20 mouse cellular contexts compared by ENCODE assay signal in the genomic region with DNA sequence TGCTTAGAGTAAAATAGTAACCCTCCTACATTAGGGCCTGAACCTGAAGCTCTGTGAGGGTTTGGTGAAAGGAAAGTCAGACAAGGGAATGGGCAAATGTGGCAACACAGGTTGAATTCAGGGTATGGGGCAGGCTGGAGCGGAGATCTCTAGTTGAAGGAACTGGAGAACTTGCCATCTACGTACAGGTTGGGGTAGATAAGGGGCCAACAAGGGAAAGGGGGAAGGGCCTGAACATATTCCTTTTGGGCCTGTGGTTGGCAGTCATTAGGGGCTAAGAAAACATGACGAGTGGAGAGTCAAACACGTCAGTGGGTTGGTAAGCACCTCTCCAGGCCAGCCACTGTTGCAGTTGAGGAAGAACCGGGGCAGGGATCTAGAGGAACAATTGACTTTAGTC.
"Had no signal": no experiment of that assay in that cellular context is flagged by ENCODE, and none has a peak within 500 bp of the region (broad histone marks: within the 10 kb centered on the region; RNA-seq: fewer than 3 reads in every experiment).

No protein-coding gene starts in this region.

- H3K36me3 ChIP-seq: midbrain, embryonic 10.5 days; midbrain, embryonic 12.5 days; neural tube, embryonic 13.5 days; neural tube, embryonic 15.5 days had no signal

- H3K27ac ChIP-seq: liver, embryonic 14.5 days; midbrain, embryonic 10.5 days; midbrain, embryonic 12.5 days; neural tube, embryonic 13.5 days; neural tube, embryonic 15.5 days had no signal

- H3K9ac ChIP-seq: liver, embryonic 14.5 days; lung, embryonic 14.5 days; midbrain, embryonic 12.5 days; neural tube, embryonic 13.5 days; neural tube, embryonic 15.5 days had no signal

- H3K4me3 ChIP-seq: megakaryocyte, embryonic 14.5 days; midbrain, embryonic 10.5 days; midbrain, embryonic 12.5 days; myocyte; neural tube, embryonic 13.5 days; neural tube, embryonic 15.5 days had no signal

- H3K27me3 ChIP-seq: neural tube, embryonic 13.5 days; neural tube, embryonic 15.5 days had no signal

- H3K9me3 ChIP-seq: megakaryocyte, embryonic 14.5 days; midbrain, embryonic 10.5 days; midbrain, embryonic 12.5 days; neural tube, embryonic 13.5 days; neural tube, embryonic 15.5 days had no signal

- H3K4me2 ChIP-seq: lung, embryonic 14.5 days; midbrain, embryonic 12.5 days; neural tube, embryonic 13.5 days; neural tube, embryonic 15.5 days had no signal

- DNase-seq: lung, adult 18-20 months; lung, embryonic 14.5 days; lung, postnatal 14 days; midbrain, embryonic 14.5 days; retina, postnatal 1 day; right cerebral cortex, adult 18-20 months; right cerebral cortex, postnatal 25 days; right cerebral cortex, postnatal 4 days; spleen, adult 18-20 months; thymus, adult 18-20 months; thymus, postnatal 14 days; thymus, postnatal 36 days had no signal

- ATAC-seq: midbrain, embryonic 16.5 days had no signal
